ENCODE assay signal across 10 mouse cellular contexts in genomic region chr12:8394894-8395297, GRCm38 (mm10).
A peak's percentile ranks its signal among the peaks of the same experiment; 100 is the strongest.
DNase-seq lines count a peak whose midpoint lies in the region; ATAC-seq and TF ChIP-seq lines count a peak whose summit lies in the region.
"Had no signal": no experiment of that assay in that cellular context is flagged by ENCODE, and none has a peak within 500 bp of the region (broad histone marks: within the 10 kb centered on the region; RNA-seq: fewer than 3 reads in every experiment).

No protein-coding gene starts in this region.

- 79% methylated on average over 6 of the region's 6 CpGs for WGBS in forebrain, embryonic 10.5 days
- WGBS in forebrain, embryonic 11.5 days: 75% methylated on average over 6 of the region's 6 CpGs
- 40% methylated on average over 6 of the region's 6 CpGs for WGBS in heart, postnatal 0 days
- WGBS in limb, embryonic 10.5 days: 75% methylated on average over 6 of the region's 6 CpGs

- no peak for ATAC-seq in forebrain, embryonic 11.5 days (replicated peaks; ENCODE audit: low FRiP score)
- peak; percentile 62 for ATAC-seq in Patski
- peak; percentile 74 for ATAC-seq in heart, postnatal 0 days (ENCODE audit: insufficient read depth, low read depth)
- ATAC-seq: midbrain, embryonic 15.5 days had no signal

- no peak overlapping the region for H3K4me2 ChIP-seq in forebrain, embryonic 11.5 days (ENCODE audit: low read depth, low read length, severe bottlenecking)
- H3K4me2 ChIP-seq in heart, postnatal 0 days (ENCODE audit: low read depth, low read length): no peak overlapping the region
- H3K4me2 ChIP-seq: midbrain, embryonic 15.5 days had no signal

- CTCF ChIA-PET in Patski (lab: Charles Lee): interaction anchor here (1.2 kb wide), 1 partner anchor 24 kb away, joined by 3 read pairs; no protein-coding TSS in a partner anchor

- intact Hi-C loops in left cerebral cortex, postnatal 14 days (cut with DNase I): no loop called here

- no peaks in the 10 kb centered on the region for H3K9me3 ChIP-seq in forebrain, embryonic 10.5 days
- no peaks in the 10 kb centered on the region for H3K9me3 ChIP-seq in forebrain, embryonic 11.5 days (ENCODE audit: control insufficient read depth, low read length)
- no peaks in the 10 kb centered on the region for H3K9me3 ChIP-seq in heart, postnatal 0 days (replicated peaks; ENCODE audit: control insufficient read depth, low read length)
- H3K9me3 ChIP-seq in limb, embryonic 10.5 days (replicated peaks): no peaks in the 10 kb centered on the region
- H3K9me3 ChIP-seq: midbrain, embryonic 15.5 days had no signal

- DNase-seq in forebrain, embryonic 10.5 days (ENCODE audit: extremely low spot score, low spot score): no peak
- DNase-seq in forebrain, embryonic 11.5 days (ENCODE audit: low spot score): no peak
- DNase-seq in Patski (ENCODE audit: low read depth, low spot score): no peak
- DNase-seq in heart, postnatal 0 days (ENCODE audit: low spot score): peak; percentile 73
- DNase-seq in limb, embryonic 10.5 days (ENCODE audit: low spot score): no peak
- no peak for DNase-seq in thymus, postnatal 36 days
- no peak for DNase-seq in left cerebral cortex, postnatal 14 days (ENCODE audit: low spot score in 2 of 2)
- DNase-seq in spleen, adult 12 weeks (ENCODE audit: low spot score): no peak
- DNase-seq: thymus, postnatal 4 days had no signal

- POLR2A ChIA-PET in Patski (lab: Charles Lee): no interaction called here

- 0 out of 2 replicates have a peak, but pooled peaks have one; percentile 62 for TF ChIP-seq EP300 in heart, postnatal 0 days (IDR thresholded peaks at IDR 0.05; ENCODE audit: low read depth)

- peak overlapping the region; percentile 46; the same call in 1 of the 2 replicates for H3K27ac ChIP-seq in forebrain, embryonic 10.5 days
- H3K27ac ChIP-seq in forebrain, embryonic 11.5 days (ENCODE audit: low read depth, low read length): no peak overlapping the region
- H3K27ac ChIP-seq in heart, postnatal 0 days (ENCODE audit: low read depth): peak overlapping the region; percentile 70
- H3K27ac ChIP-seq in limb, embryonic 10.5 days: peak overlapping the region; percentile 33; the same call in 1 of the 2 replicates
- H3K27ac ChIP-seq: midbrain, embryonic 15.5 days had no signal

- no peak for TF ChIP-seq CTCF in Patski (IDR thresholded peaks at IDR 0.05)
- no peak for TF ChIP-seq CTCF in heart, postnatal 0 days (IDR thresholded peaks at IDR 0.05; ENCODE audit: low read depth)

- H3K4me1 ChIP-seq in forebrain, embryonic 10.5 days: peaks cover 4% of the 10 kb centered on the region; the same call in 1 of the 2 replicates
- H3K4me1 ChIP-seq in forebrain, embryonic 11.5 days (replicated peaks; ENCODE audit: control insufficient read depth, insufficient read depth, low read length): no peaks in the 10 kb centered on the region
- 0 out of 2 replicates have a peak, but pooled peaks cover 4% of the 10 kb centered on the region for H3K4me1 ChIP-seq in heart, postnatal 0 days (ENCODE audit: control insufficient read depth, insufficient read depth)
- 0 out of 2 replicates have a peak, but pooled peaks cover 3% of the 10 kb centered on the region for H3K4me1 ChIP-seq in limb, embryonic 10.5 days
- H3K4me1 ChIP-seq: midbrain, embryonic 15.5 days had no signal

- in situ Hi-C loops in Patski (cut with MboI; ENCODE audit: low pct_unique_long_range_greater_than_20kb): no loop called here

- no peak overlapping the region for H3K4me3 ChIP-seq in forebrain, embryonic 10.5 days
- no peak overlapping the region for H3K4me3 ChIP-seq in forebrain, embryonic 11.5 days (ENCODE audit: low read depth, low read length)
- H3K4me3 ChIP-seq in heart, postnatal 0 days (ENCODE audit: low read depth, low read length): no peak overlapping the region
- no peak overlapping the region for H3K4me3 ChIP-seq in limb, embryonic 10.5 days
- H3K4me3 ChIP-seq: midbrain, embryonic 15.5 days had no signal

- no peaks in the 10 kb centered on the region for H3K27me3 ChIP-seq in forebrain, embryonic 10.5 days (ENCODE audit: poor library complexity, severe bottlenecking)
- H3K27me3 ChIP-seq in forebrain, embryonic 11.5 days (ENCODE audit: control insufficient read depth, insufficient read depth, low read length): no peaks in the 10 kb centered on the region
- H3K27me3 ChIP-seq in Patski: no peaks in the 10 kb centered on the region
- H3K27me3 ChIP-seq in heart, postnatal 0 days (ENCODE audit: control insufficient read depth, insufficient read depth, low read length): no peaks in the 10 kb centered on the region
- no peaks in the 10 kb centered on the region for H3K27me3 ChIP-seq in limb, embryonic 10.5 days (ENCODE audit: low read depth, poor library complexity, severe bottlenecking)
- H3K27me3 ChIP-seq: midbrain, embryonic 15.5 days had no signal

- H3K36me3 ChIP-seq in forebrain, embryonic 10.5 days (replicated peaks): no peaks in the 10 kb centered on the region
- no peaks in the 10 kb centered on the region for H3K36me3 ChIP-seq in forebrain, embryonic 11.5 days (ENCODE audit: control insufficient read depth, insufficient read depth, low read length)
- H3K36me3 ChIP-seq in heart, postnatal 0 days (replicated peaks; ENCODE audit: control insufficient read depth, insufficient read depth, low read length): no peaks in the 10 kb centered on the region
- H3K36me3 ChIP-seq in limb, embryonic 10.5 days: no peaks in the 10 kb centered on the region
- H3K36me3 ChIP-seq: midbrain, embryonic 15.5 days had no signal

- no peak overlapping the region for H3K9ac ChIP-seq in forebrain, embryonic 11.5 days (ENCODE audit: low read length)
- no peak overlapping the region for H3K9ac ChIP-seq in heart, postnatal 0 days (replicated peaks; ENCODE audit: low read depth, low read length)
- H3K9ac ChIP-seq: midbrain, embryonic 15.5 days had no signal
